Mouse (Mus musculus) thymus, postnatal 4 days (tissue): Measurements from ENCODE around the gene Dock9.

ENCODE experiments used
- DNase-seq: peaks from one replicate; pipeline ENCODE4 v3.0.0; 2021

Gene Dock9

DNA sequence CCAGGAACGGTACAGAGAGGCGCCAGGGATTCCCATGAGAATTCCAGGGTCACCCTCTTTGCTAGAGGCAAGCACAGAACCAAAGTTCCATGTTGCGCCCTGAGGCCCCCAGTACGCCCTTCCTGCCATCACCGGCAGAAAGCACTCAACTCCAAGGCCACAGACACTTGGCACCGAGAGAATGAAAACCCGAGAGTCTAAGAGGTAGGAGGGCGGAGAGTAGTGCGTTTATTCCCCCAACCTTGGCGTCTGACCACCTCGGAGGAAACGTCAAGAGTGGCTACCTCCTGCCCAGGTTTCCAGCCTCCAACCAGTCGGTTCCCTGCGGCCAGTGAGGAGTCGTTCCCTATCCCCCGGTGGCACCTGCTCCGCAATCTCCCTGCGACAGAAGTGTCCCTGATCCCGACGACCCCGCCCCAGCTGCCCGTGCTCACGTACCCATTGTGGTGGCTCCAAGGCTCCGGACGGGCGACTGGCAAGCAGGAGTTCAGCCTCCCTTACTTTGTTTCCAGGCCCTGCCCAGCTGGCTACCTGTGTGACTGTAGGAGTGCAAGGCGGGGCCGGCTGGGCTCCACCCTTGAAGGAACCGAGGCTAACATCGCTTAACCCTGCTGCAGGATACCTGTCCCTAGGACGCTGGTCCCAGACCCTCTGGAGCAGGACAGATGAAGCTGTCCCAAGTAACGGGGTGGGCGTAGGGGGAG is 292.7 kb downstream of the Dock9 start, which contains the start of gene Slc15a1:
Gene Slc15a1, minus strand, starts transcription at position 472 of the 704 bp plus-strand sequence.
- DNase-seq = no peak

DNA sequence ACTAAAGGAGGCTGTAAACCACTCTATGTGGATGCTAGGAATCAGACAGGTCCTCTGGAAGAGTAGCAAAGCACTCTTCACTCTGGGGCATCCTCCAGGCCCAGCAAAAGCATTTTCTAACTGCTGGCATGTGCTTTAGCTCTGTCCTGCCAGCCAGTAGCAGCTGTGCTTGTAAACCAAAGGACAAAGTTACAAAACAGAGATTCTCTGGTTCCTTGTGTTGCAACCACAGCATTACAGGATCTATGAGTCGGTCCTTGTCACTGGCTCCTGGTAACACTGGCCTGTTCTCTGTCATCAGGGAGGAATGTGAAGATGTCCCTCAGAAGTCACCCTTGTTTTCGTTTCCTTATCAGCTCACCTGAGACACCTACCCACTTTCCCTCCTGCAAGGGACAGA is 297.1 kb downstream of the Dock9 start:
- no peak for DNase-seq

DNA sequence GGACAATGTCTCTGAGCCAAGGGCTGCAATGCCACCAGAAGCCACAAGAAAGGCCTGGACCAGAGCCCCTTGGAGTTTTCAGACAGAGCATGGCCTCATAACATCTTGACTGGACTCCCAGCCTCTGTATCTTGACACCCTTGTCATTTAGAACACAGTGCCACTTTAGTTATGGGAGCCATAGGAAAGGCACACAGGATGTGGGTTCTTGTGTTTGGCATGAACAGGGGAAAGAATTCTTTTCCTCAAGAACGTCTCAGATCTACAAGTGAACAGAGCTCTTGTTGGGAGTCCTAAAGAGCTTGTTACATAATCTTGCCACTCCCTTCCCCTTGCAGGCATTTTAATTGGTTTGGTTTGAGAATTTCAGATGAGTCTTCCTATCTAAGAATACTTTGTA is 297.9 kb downstream of the Dock9 start:
- DNase-seq = no peak

DNA sequence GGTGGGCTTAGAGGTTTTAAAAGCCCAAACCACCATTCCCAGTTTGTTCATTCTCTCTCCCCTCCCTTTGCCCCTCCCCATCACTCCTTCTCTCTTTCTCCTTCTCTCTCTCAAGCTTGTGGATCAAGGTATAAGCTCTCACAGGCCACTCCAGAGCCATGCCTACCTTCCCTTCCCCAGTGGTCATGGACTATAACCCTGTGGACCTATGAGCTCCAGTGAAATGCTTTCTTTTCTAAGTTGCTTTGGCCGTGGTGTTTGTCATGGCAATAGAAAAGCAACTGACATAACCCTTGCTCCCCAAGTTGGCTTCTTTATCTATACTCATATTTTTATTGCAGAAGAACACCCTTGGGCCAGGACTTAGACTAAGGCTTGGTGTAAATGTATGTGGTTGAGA is 299.8 kb downstream of the Dock9 start:
- DNase-seq = no peak

DNA sequence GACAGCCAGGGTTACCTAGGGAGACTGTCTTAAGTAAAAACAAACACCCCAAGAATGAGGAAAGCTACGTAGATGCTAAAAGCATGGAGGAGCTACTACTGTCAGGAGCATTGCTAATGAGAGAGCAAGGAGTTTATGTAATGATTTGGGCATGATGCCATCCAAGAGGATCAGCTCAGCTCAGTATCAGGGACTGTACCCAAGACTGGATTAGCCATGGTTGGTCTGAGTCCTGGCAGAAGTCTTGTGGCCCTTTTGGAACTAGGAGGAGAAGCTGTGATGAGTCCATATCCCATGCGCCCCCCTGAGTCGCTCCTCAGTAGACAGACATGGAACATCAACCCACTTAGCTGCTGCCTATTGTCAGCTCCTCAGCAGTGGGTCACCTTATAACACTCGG is 301.9 kb downstream of the Dock9 start:
- DNase-seq = no peak

DNA sequence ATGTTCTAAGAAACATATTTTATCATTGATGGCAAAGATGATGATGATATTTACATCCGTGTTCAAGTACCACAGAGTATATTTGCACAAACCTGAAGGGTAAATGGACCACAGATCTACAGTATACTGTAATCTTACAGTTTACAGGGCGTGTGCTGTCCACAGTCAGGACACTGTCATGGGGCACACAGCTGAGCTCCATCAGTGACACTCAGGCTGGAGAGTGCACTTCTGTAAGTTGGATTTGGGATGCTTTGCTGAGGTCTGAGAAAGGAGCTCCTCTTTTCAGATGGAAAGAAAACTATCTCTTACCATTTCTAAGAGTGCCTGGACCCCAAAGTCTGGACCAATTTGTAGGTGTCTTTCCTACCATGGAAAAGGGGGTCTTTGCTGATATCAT is 302.5 kb downstream of the Dock9 start:
- DNase-seq = no peak

DNA sequence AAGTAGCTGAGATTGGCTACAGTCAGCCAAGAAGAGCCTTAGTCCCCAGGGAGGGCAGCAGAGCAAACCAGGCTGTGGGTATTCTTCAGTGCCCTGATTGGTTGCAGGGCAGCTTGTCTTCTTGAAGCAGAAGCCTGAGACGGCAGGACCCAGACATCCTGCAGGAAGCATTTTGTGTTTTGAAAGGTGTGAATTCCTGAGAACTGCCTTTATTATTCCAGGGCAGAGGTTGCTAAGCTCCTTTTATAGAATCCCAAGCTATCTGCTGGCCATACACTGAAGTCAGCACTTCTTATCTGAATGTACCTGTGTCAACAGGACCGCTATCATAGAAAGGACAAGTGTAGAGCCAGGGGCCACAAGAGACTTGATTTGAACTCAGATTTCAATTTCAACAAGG is 303.4 kb downstream of the Dock9 start:
- DNase-seq = no peak

DNA sequence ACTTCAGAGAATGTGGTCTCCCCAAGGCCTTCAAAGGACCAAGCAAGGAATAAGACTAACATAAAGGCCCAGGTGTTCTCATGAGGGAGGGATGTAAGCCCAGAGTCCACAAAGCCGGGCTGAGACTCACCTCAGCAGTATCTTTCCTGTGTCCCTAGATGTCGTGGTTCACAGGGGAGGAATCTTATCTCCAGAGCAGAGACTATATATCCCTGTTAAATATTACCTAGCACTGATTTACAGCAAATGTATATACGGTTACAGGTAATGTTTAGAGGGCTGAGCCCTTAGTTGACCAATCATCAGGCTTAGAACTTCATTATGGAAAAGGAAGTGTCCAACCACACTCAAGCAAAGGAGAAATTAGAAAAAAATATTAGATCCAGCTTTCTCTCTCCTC is 303.9 kb downstream of the Dock9 start:
- no peak for DNase-seq

DNA sequence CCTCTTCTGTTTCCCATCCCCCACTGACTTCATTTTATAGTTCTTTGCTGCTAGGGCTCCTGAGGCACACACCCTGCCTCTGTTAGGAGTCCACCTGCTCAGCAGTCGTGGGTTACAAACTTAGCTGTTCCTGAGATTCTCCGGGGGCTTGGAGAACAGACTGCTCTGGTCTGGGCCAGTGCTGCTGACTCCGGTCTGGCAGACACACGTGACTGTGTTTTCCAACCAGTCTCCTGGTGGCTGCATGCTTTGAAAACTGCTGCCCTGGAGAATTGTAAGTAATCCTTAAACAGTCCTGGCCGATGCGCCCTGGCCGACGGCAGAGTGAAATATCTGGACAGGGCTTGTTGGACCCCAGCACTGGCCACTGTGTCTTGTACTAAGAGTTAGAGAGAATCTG is 305.3 kb downstream of the Dock9 start:
- DNase-seq = no peak
